Mouse (Mus musculus): ENCODE measurements at regions not wholly inside any gene's neighbourhood (a gene's known extent, or its start where the extent isn't known, plus 50 kb on each side); places are given as distances from the start of the nearest gene placed in this dataset.

GRCm38 (mm10) chr11:7944373-7944772 lies 720.0 kb downstream of the Tns3 start:
- no peak for DNase-seq (ENCODE audit: low spot score)

DNA sequence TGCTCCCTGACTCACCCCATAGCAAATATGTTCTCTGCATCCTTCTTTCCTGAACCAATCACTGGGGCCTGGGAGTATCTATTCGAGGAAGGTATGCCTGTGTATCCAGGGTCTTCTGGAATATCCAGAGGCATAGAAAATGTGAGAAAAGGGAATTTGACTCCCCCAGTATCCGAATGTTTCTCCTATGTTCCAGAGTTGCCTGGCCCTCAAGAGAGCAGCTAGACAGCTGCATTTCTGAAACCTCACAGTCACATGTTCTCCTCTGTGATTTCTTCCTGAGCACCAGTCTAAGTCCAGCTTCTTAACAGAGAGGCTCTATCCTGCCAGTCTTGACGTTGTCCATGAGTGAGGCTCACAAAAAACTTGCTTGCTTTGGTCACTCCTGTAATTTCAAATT lies 719.9 kb upstream of the Igfbp3 start:
- DNase-seq (ENCODE audit: low spot score): no peak

DNA sequence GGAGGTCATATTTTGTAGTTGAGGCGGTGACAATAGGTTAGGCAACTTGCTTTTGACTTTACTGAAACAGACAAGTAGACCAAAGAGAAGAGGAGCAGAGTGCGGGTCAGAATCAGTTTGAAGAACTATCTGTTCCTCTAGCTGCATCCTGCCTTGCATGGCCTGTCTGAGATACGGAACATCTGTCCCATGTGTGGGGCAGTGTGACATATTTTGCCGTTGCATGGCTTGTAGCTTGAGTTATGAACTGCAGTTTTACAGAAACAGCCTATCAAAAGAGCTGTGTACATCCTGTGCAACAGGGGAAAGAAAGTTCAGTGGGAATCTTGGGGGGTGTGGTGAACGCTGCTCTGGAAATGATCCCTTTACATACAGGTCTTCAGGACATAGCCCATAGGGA lies 718.9 kb upstream of the Igfbp3 start:
- DNase-seq (ENCODE audit: low spot score): no peak

- DNase-seq (ENCODE audit: low spot score): no peak
These were observed 717.5 kb upstream of the Igfbp3 start for GRCm38 (mm10) chr11:7931064-7931797.

GRCm38 (mm10) chr11:7927676-7928075 lies 714.0 kb upstream of the Igfbp3 start:
- DNase-seq (ENCODE audit: low spot score): no peak

GRCm38 (mm10) chr11:7912036-7912435 lies 698.3 kb upstream of the Igfbp3 start:
- no peak for DNase-seq (ENCODE audit: low spot score)

- no peak for DNase-seq (ENCODE audit: low spot score)
These were observed 686.5 kb upstream of the Igfbp3 start for GRCm38 (mm10) chr11:7900266-7900665.

GRCm38 (mm10) chr11:7898204-7898603 lies 684.5 kb upstream of the Igfbp3 start:
- no peak for DNase-seq (ENCODE audit: low spot score)

DNA sequence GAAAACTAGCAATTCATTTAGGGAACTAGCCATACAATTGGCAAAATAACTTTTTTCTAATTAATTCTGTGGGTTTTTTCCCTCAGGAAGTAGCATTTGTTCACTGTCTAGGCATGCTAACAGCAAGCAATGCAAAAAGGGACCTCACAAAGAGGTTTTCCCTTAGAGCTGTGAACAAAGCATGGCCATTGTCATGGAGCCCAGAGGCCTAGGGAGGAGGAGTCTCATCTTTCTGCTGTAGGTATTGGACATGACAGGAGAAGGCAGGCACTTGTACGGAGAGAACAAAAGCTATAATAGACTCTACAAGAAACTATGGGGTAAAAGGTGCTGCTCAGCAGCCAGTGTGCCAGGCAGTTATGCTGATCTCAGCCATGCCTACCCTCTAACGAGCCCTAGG lies 666.8 kb upstream of the Igfbp3 start:
- no peak for DNase-seq (ENCODE audit: low spot score)

GRCm38 (mm10) chr11:7864116-7864515 lies 650.4 kb upstream of the Igfbp3 start:
- DNase-seq (ENCODE audit: low spot score): no peak

DNA sequence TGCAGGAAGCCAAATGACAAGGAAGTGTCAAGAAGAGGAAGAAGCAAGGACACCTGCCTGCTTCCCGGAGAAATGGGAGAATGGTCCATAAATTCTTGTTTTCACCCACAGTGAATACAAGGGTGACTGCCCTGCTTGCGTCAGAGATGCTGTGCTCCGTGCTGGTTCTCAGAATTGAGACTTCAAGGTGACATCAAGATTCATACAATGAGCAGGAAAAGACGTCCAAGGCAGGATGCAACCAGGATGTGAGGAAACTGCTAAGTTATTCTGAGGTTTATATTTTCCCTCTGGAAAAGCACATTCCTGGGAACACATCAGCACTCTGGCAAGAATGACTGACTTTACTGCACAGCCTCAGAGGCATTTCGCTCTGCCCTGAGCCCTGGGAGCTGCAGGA lies 650.0 kb upstream of the Igfbp3 start:
- DNase-seq (ENCODE audit: low spot score): no peak

DNA sequence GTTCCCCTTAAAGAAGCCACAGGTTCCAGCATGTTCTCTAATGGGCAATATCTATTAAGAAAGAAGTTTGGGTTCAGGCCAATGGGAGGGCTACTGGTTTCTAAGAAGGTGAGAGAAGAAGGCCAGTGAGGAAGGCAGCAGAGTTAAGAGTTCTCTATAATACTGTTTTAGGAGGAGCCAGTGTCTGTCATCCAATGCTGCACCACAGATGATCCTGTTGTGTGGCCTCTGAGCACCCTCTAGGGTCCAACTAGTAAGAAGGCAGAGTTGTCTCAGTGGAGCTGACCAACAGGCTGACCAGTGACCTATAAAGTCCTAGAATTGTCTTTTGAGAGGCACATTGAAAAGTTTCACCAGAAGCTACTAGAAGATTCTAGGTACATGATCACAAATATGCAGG lies 648.8 kb upstream of the Igfbp3 start:
- peak; percentile 23 for DNase-seq (ENCODE audit: low spot score)

- DNase-seq (ENCODE audit: low spot score): no peak
These were observed 638.9 kb upstream of the Igfbp3 start for GRCm38 (mm10) chr11:7852612-7853011.

- DNase-seq (ENCODE audit: low spot score): peak; percentile 76
These were observed 624.9 kb upstream of the Igfbp3 start for GRCm38 (mm10) chr11:7838311-7839237.

GRCm38 (mm10) chr11:7837486-7837885 lies 623.8 kb upstream of the Igfbp3 start:
- no peak for DNase-seq (ENCODE audit: low spot score)

DNA sequence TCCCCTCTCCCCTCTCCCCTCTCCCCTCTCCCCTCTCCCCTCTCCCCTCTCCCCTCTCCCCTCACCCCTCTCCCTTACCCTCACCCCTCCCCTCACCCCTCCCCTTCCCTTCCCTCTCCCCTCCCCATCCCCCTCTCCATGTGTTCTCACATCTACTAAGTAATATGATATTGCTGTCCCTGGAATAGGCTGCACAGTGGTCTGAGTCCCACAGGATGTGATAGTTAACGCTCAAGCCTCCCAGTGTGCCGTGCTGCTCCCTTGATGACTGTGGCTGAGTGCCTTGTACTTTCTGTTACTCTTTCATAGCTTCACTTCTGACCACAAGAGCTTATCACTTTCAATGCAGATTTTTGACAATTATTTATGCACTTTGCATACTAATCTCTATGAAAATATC lies 620.4 kb upstream of the Igfbp3 start:
- no peak for DNase-seq (ENCODE audit: low spot score)

GRCm38 (mm10) chr11:7832376-7832775 lies 618.7 kb upstream of the Igfbp3 start:
- no peak for DNase-seq (ENCODE audit: low spot score)

DNA sequence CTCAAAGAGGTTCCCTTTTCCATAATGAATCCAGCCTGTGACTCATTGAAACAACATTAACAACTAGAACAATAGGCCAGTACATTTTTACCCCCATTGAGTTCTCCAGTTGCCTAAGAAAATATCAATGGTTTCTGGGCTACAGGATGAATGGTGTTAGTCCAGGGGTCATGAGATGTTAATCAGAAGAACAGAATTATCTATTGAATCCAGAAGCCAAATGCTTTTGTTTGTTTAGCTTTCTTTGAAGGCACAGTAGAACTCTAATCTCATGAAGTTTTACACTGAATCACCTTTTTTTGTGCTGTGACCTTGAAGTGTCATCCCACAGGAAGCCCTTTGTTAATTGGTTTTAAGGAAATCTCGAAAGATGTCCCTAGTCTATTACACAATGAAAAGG lies 616.0 kb upstream of the Igfbp3 start:
- no peak for DNase-seq (ENCODE audit: low spot score)

DNA sequence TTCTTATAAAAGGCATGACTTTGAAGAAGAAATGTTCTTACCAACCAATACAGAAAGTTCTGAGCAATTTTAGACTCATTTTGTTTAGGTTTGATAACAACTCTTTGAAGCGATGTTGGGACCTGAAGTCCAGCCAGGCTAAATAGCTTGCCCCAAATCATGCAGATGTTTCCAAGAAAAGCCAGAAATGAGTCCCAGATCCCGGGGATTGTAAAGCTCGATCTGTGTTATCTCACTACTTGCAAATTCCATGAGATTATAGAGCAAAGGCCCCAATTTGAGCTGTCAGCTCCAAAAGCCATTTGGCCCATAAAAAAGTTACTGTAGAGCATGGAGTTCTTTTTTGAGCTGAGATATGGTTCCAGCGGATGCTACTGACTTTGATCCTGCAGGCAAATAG lies 614.3 kb upstream of the Igfbp3 start:
- DNase-seq (ENCODE audit: low spot score): no peak

- no peak for DNase-seq (ENCODE audit: low spot score)
These were observed 613.7 kb upstream of the Igfbp3 start for GRCm38 (mm10) chr11:7827402-7827801.

GRCm38 (mm10) chr11:7815750-7816149 lies 602.0 kb upstream of the Igfbp3 start:
- DNase-seq (ENCODE audit: low spot score): peak; percentile 27

DNA sequence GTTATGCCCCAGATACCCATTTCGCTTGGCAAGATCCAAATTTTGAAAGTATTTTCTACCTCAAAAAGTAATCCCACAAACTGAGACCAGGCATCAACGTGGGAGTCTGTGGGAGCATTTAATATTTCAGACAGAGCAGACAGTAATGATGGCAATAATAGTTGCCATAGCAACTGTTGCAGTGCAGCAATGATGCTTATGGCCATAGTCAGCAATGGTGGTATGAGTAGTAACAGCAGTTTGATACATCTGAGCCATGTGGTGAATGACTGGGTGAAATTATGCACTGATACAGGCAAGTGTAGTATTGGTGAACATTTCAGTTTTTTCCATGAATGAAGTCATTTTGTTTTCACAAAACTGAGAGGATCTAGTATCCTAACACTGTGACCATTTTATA lies 600.8 kb upstream of the Igfbp3 start:
- DNase-seq (ENCODE audit: low spot score): no peak

DNA sequence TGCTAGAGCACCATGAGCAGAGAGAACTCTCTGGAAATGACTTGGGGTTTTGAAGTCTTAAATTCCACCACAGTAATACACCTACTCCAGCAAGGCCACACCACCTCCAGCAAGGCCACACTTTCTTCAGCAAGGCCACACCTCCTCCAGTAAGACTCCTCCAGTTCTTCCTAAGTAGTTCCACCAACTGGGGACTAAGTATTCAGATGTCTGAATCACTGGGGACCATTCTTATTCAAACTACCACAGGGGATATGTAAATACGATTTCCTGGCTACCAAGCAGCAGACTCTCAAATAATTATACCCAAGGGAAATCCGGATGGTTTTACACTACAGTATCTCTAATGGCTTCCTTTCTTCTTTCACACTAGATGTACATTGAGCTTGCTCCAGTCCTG lies 598.7 kb upstream of the Igfbp3 start:
- DNase-seq (ENCODE audit: low spot score): no peak

Measured in lung, postnatal 25 days (tissue).